Mouse (Mus musculus): ENCODE data around the gene Sirt5. TPM values are rescaled to one million over a fixed set of nuclear protein-coding genes. Genes with fewer than 3 reads are reported as not detected.
A peak's percentile ranks its signal among the peaks of the same experiment; 100 is the strongest.

Sirt5 gene
- 2.9 and 3.0 TPM in 2 replicates for polyA plus RNA-seq (2012; rRNA removed)
- polyA plus RNA-seq (2014; fragmentation: Nextera tagmentation; extraction: Ambion mirVana): 4.1 and 4.4 TPM in 2 replicates

- Histone ChIP-seq H3K9me3 (ENCODE audit: control insufficient read depth, low read length) (no peaks in the 10 kb centered on the region), H3K4me2 (ENCODE audit: low read depth) (peak within 1 kb of the TSS; percentile 63)
Observed at GRCm38 (mm10) chr13:43364985-43365824, at the start of gene Sirt5. Gene Sirt5, plus strand, starts transcription at chr13:43365496.

GRCm38 (mm10) chr13:43317411-43317810 lies 47.9 kb upstream of the Sirt5 start:
- Histone ChIP-seq H3K27me3 (ENCODE audit: control insufficient read depth, insufficient read depth, low read length) (no peaks in the 10 kb centered on the region), H3K4me1 (replicated peaks; ENCODE audit: control insufficient read depth in 2 of 2, insufficient read depth in 2 of 2, low read length in 1 of 2) (no peaks in the 10 kb centered on the region), H3K36me3 (replicated peaks; ENCODE audit: control insufficient read depth, insufficient read depth, low read depth) (no peaks in the 10 kb centered on the region), H3K9me3 (ENCODE audit: control insufficient read depth, low read length) (no peaks in the 10 kb centered on the region), H3K9ac (replicated peaks) (no peak overlapping the region), H3K4me2 (ENCODE audit: low read depth) (no peak overlapping the region), H3K27ac (no peak overlapping the region), H3K4me3 (ENCODE audit: insufficient read depth in 1 of 2, low read depth in 2 of 2, low read length in 2 of 2) (no peak overlapping the region)
- ATAC-seq (ENCODE audit: insufficient read depth) (no peak), DNase-seq (ENCODE audit: low read depth in 3 of 3, low spot score in 3 of 3) (no peak)
- TF ChIP-seq CTCF (IDR thresholded peaks at IDR 0.05; ENCODE audit: low read depth) (no peak), EP300 (IDR thresholded peaks at IDR 0.05; ENCODE audit: low read depth) (no peak)
- 66% methylated on average over 5 of the region's 5 CpGs for WGBS (ENCODE audit: insufficient replicate concordance)

More at GRCm38 (mm10) chr13:43364985-43365824, at the start of gene Sirt5:
- H3K4me1 ChIP-seq (replicated peaks; ENCODE audit: control insufficient read depth in 2 of 2, insufficient read depth in 2 of 2, low read length in 1 of 2): peaks cover 0 to 5% of the 10 kb centered on the region in 2 experiments; a peak in 1 of 4 replicates
- whole genome bisulfite sequencing (ENCODE audit: insufficient replicate concordance): 12% methylated on average over 42 of the region's 42 CpGs
- DNase-seq (ENCODE audit: low read depth in 3 of 3, low spot score in 3 of 3) (peak; percentile 40 to 57 (median 54)), ATAC-seq (ENCODE audit: insufficient read depth) (peak; percentile 87)
- H3K36me3 ChIP-seq (replicated peaks; ENCODE audit: control insufficient read depth, insufficient read depth, low read depth): no peaks in the 10 kb centered on the region
- H3K27me3 ChIP-seq (ENCODE audit: control insufficient read depth, insufficient read depth, low read length): no peaks in the 10 kb centered on the region
- H3K27ac ChIP-seq: no peak within 1 kb of the TSS
- H3K9ac ChIP-seq (replicated peaks): peak within 1 kb of the TSS; percentile 41
- TF ChIP-seq CTCF (IDR thresholded peaks at IDR 0.05; ENCODE audit: low read depth) (peak; percentile 93), EP300 (IDR thresholded peaks at IDR 0.05; ENCODE audit: low read depth) (no peak)
- peak within 1 kb of the TSS; percentile 58 to 72 for H3K4me3 ChIP-seq (ENCODE audit: insufficient read depth in 1 of 2, low read depth in 2 of 2, low read length in 2 of 2)

GRCm38 (mm10) chr13:43319396-43319795 lies 45.9 kb upstream of the Sirt5 start:
- H3K9me3 ChIP-seq (ENCODE audit: control insufficient read depth, low read length): no peaks in the 10 kb centered on the region
- ATAC-seq (ENCODE audit: insufficient read depth) (no peak), DNase-seq (ENCODE audit: low read depth in 3 of 3, low spot score in 3 of 3) (no peak)
- no peak overlapping the region for H3K4me3 ChIP-seq (ENCODE audit: insufficient read depth in 1 of 2, low read depth in 2 of 2, low read length in 2 of 2)
- WGBS (ENCODE audit: insufficient replicate concordance): 15% methylated on average over 3 of the region's 3 CpGs
- TF ChIP-seq CTCF (IDR thresholded peaks at IDR 0.05; ENCODE audit: low read depth): no peak
- TF ChIP-seq EP300 (IDR thresholded peaks at IDR 0.05; ENCODE audit: low read depth): no peak
- no peak overlapping the region for H3K4me2 ChIP-seq (ENCODE audit: low read depth)
- no peaks in the 10 kb centered on the region for H3K4me1 ChIP-seq (replicated peaks; ENCODE audit: control insufficient read depth in 2 of 2, insufficient read depth in 2 of 2, low read length in 1 of 2)
- H3K9ac ChIP-seq (replicated peaks): no peak overlapping the region
- H3K27ac ChIP-seq: no peak overlapping the region
- H3K27me3 ChIP-seq (ENCODE audit: control insufficient read depth, insufficient read depth, low read length): no peaks in the 10 kb centered on the region
- H3K36me3 ChIP-seq (replicated peaks; ENCODE audit: control insufficient read depth, insufficient read depth, low read depth): no peaks in the 10 kb centered on the region

- 49% methylated on average over 2 of the region's 2 CpGs for WGBS (ENCODE audit: insufficient replicate concordance)
- Histone ChIP-seq H3K4me3 (ENCODE audit: insufficient read depth in 1 of 2, low read depth in 2 of 2, low read length in 2 of 2) (no peak overlapping the region), H3K9me3 (ENCODE audit: control insufficient read depth, low read length) (no peaks in the 10 kb centered on the region), H3K27ac (no peak overlapping the region), H3K9ac (replicated peaks) (no peak overlapping the region), H3K36me3 (replicated peaks; ENCODE audit: control insufficient read depth, insufficient read depth, low read depth) (no peaks in the 10 kb centered on the region), H3K27me3 (ENCODE audit: control insufficient read depth, insufficient read depth, low read length) (no peaks in the 10 kb centered on the region), H3K4me1 (replicated peaks; ENCODE audit: control insufficient read depth in 2 of 2, insufficient read depth in 2 of 2, low read length in 1 of 2) (no peaks in the 10 kb centered on the region), H3K4me2 (ENCODE audit: low read depth) (no peak overlapping the region)
- ATAC-seq (ENCODE audit: insufficient read depth): no peak
- peak; percentile 49; the same call in 1 of the 2 replicates for TF ChIP-seq CTCF (IDR thresholded peaks at IDR 0.05; ENCODE audit: low read depth)
- TF ChIP-seq EP300 (IDR thresholded peaks at IDR 0.05; ENCODE audit: low read depth): no peak
- DNase-seq (ENCODE audit: low read depth in 3 of 3, low spot score in 3 of 3): no peak
Observed at GRCm38 (mm10) chr13:43321492-43321891, 43.8 kb upstream of the Sirt5 start.

- 14% methylated on average over 1 of the region's 1 CpGs for WGBS (ENCODE audit: insufficient replicate concordance)
- no peak overlapping the region for H3K9ac ChIP-seq (replicated peaks)
Observed at GRCm38 (mm10) chr13:43325427-43325826, 39.9 kb upstream of the Sirt5 start.

More at GRCm38 (mm10) chr13:43325427-43325826, 39.9 kb upstream of the Sirt5 start:
- no peak for ATAC-seq (ENCODE audit: insufficient read depth)
- Histone ChIP-seq H3K27me3 (ENCODE audit: control insufficient read depth, insufficient read depth, low read length) (no peaks in the 10 kb centered on the region), H3K4me3 (ENCODE audit: insufficient read depth in 1 of 2, low read depth in 2 of 2, low read length in 2 of 2) (no peak overlapping the region), H3K27ac (no peak overlapping the region), H3K9me3 (ENCODE audit: control insufficient read depth, low read length) (no peaks in the 10 kb centered on the region), H3K4me1 (replicated peaks; ENCODE audit: control insufficient read depth in 2 of 2, insufficient read depth in 2 of 2, low read length in 1 of 2) (no peaks in the 10 kb centered on the region), H3K4me2 (ENCODE audit: low read depth) (no peak overlapping the region), H3K36me3 (replicated peaks; ENCODE audit: control insufficient read depth, insufficient read depth, low read depth) (no peaks in the 10 kb centered on the region)
- TF ChIP-seq CTCF (IDR thresholded peaks at IDR 0.05; ENCODE audit: low read depth): no peak
- no peak for TF ChIP-seq EP300 (IDR thresholded peaks at IDR 0.05; ENCODE audit: low read depth)
- no peak for DNase-seq (ENCODE audit: low read depth in 3 of 3, low spot score in 3 of 3)
